Mouse (Mus musculus) midbrain, postnatal 0 days (tissue): Measurements from ENCODE around the gene Prpf6. TPM values are rescaled to one million over a fixed set of nuclear protein-coding genes. Genes with fewer than 3 reads are reported as not detected.
A peak's percentile ranks its signal among the peaks of the same experiment; 100 is the strongest.

ENCODE experiments used
- ATAC-seq: fragments of 200-750 bp; cut with Nextera tagmentation; 2 replicates; pipeline ENCODE4 v1.8.0; 2017; ENCODE audit warnings: moderate number of reproducible peaks, mild to moderate bottlenecking, moderate TSS enrichment, moderate library complexity; ENCODE audit not compliant: low FRiP score
- DNase-seq: peaks from one replicate; pipeline ENCODE4 v3.0.0-alpha.2; 2015; ENCODE audit warnings: low spot score
- H3K27ac ChIP-seq: fragments of 300-500 bp; sonication (generic); 2 replicates; pipeline ENCODE4 v1.5.1; 2014; ENCODE audit warnings: low read depth, mild to moderate bottlenecking, low read length, mixed read lengths
- H3K27me3 ChIP-seq: fragments of 300-500 bp; sonication (generic); 2 replicates; pipeline ENCODE4 v1.6.1; 2014; ENCODE audit warnings: low read length, control low read depth, mixed read lengths; ENCODE audit not compliant: insufficient read depth
- H3K36me3 ChIP-seq: fragments of 300-500 bp; sonication (generic); 2 replicates; pipeline ENCODE4 v1.6.1; 2014; ENCODE audit warnings: low read length, control low read depth, mixed read lengths; ENCODE audit not compliant: insufficient read depth
- H3K4me1 ChIP-seq: fragments of 300-500 bp; sonication (generic); 2 replicates; pipeline ENCODE4 v1.6.1; 2014; ENCODE audit warnings: mild to moderate bottlenecking, control low read depth, antibody characterized with exemption, low read length, mixed read lengths; ENCODE audit not compliant: insufficient read depth
- H3K4me2 ChIP-seq: fragments of 300-500 bp; sonication (generic); 2 replicates; pipeline ENCODE4 v1.6.1; 2014; ENCODE audit warnings: low read depth, mild to moderate bottlenecking, low read length, mixed read lengths; ENCODE audit not compliant: poor library complexity, severe bottlenecking
- H3K4me3 ChIP-seq: fragments of 300-500 bp; sonication (generic); 2 replicates; pipeline ENCODE4 v1.5.1; 2014; ENCODE audit warnings: low read depth, mild to moderate bottlenecking, low read length, moderate library complexity
- H3K9ac ChIP-seq: fragments of 300-500 bp; sonication (generic); replicated peaks from 2 replicates; pipeline ENCODE4 v1.6.1; 2014; ENCODE audit warnings: mild to moderate bottlenecking, low read length, moderate library complexity, mixed read lengths; ENCODE audit not compliant: poor library complexity, severe bottlenecking
- H3K9me3 ChIP-seq: fragments of 300-500 bp; sonication (generic); 2 replicates; pipeline ENCODE4 v1.6.1; 2016; ENCODE audit warnings: low read length, control low read depth
- CTCF ChIP-seq: IDR thresholded peaks from 2 replicates; pipeline ENCODE4 v1.5.1; 2016; ENCODE audit warnings: antibody characterized with exemption, mild to moderate bottlenecking
- WGBS: fragments of 180-500 bp; shearing (Covaris S2); extraction: QIAGEN DNeasy Blood & Tissue Kit; methylation state at CpG from one replicate; pipeline ENCODE4 v1.1.7; 2014; 5-methylcytosine and 5-hydroxymethylcytosine counted together
- polyA plus RNA-seq: library from polyadenylated mRNA; unstranded; fragments of >200 nt; fragmentation: Nextera tagmentation; extraction: Ambion mirVana; gene quantifications from 2 replicates; pipeline ENCODE4 v1.2.1, GENCODE M21; 2015
- total RNA-seq: library from RNA; depleted of rRNA; stranded (reverse); fragments of >200 nt; gene quantifications from 2 replicates; pipeline ENCODE4 v1.2.3, GENCODE M21; 2014

The Prpf6 gene
- total and polyA plus RNA-seq, 2 experiments from 2014 or later: 34.4 to 40.5 TPM

DNA sequence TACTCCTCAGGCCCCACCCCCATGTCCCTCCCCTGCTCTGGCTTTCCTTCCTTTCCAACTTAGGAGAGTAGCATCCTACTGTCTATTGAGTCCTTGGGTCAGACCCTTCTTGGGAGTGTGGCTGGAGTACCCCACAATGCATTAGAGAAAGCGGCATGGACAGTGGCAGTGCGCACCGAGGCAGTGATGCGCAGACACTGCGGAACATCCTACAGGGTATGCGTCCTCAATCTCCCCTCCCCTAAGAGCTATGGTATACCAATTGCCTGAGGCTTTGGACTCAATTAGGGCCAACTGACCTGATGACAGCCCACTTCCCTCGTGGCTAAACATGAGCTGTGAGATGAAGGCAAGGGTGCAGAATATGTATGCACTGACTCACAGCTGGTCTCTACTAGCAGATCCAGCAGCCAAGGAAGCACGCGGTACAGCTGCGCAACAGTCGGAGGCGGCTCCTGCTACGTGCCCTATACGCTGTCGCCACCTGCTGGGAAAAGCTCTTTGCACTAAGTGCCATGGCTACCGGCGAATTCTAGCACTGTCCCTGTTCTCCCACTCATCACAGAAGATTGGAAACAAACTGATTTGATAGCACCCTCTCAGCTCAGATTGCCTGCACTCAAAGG is 67.4 kb downstream of the Prpf6 start:
- no peak overlapping the region for H3K27ac ChIP-seq
- no peaks in the 10 kb centered on the region for H3K9me3 ChIP-seq
- WGBS: 36% methylated on average over 17 of the region's 17 CpGs
- no peak overlapping the region for H3K9ac ChIP-seq
- DNase-seq: no peak
- ATAC-seq: 0 out of 2 replicates have a peak, but pooled peaks have one; percentile 45
- no peak for TF ChIP-seq CTCF
- no peaks in the 10 kb centered on the region for H3K4me1 ChIP-seq
- H3K36me3 ChIP-seq: peaks cover 25% of the 10 kb centered on the region
- H3K4me2 ChIP-seq: no peak overlapping the region
- no peak overlapping the region for H3K4me3 ChIP-seq
- H3K27me3 ChIP-seq: no peaks in the 10 kb centered on the region

DNA sequence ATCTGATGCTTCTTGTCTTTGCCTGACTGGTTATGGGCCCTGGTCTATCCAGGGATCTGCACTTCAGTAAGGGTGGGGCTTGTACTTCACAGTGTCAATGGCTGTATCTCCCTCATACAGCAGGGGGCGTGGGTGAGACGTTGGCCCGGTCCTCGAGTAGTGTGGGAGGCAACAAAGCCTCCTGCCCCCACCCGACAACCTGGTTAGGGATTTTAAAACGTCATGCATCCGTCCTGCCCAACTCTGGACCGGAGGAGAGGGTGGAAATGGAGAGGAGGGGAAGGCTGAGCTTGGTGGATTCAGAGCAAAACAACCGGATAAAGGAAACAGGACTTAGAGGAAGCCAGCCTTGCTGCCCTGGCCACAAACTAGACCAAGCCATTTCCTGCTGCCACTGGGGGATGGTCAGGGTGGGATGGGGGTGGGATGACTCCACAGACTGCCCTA is 68.0 kb downstream of the Prpf6 start:
- peak; percentile 82 for TF ChIP-seq CTCF
- Histone ChIP-seq H3K9me3 (no peaks in the 10 kb centered on the region), H3K36me3 (peaks cover 23% of the 10 kb centered on the region), H3K4me1 (no peaks in the 10 kb centered on the region), H3K4me3 (no peak overlapping the region), H3K27me3 (no peaks in the 10 kb centered on the region), H3K9ac (no peak overlapping the region), H3K4me2 (no peak overlapping the region), H3K27ac (no peak overlapping the region)
- DNase-seq (peak; percentile 71), ATAC-seq (peak; percentile 83)
- WGBS: 11% methylated on average over 9 of the region's 9 CpGs

DNA sequence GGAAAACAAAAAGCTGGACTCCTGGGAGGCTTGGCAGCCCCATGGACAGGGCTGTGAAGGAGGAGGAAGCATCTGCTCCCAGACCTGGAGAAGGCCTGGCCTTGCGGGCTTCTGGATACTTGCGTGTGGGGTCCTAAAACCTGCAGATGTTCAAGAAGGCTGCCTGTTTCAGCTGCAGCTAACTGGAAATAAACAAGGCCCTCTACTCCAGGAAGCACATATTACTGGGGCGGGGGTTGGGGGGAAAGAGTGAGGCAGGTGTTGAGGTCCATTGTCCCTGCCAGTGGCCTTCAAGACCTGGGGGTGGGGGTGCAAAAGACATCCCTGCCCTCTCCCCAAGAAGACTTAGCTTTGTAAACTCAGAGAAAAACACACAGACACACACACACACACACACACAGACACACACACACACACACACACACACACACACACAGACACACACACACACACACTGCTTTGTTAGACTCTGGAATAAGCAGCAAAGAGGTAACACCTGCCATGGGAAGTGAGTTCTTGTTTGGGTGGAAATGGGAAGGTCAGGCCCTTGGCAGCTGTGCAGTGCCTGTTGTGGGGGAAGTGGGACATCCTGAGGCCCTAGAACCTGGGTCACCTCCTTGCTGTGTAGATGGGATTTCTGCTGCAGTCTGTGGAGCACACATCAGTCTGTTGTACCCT is 71.1 kb downstream of the Prpf6 start:
- no peak overlapping the region for H3K4me3 ChIP-seq
- ATAC-seq (no peak), DNase-seq (no peak)
- no peak overlapping the region for H3K4me2 ChIP-seq
- H3K9ac ChIP-seq: no peak overlapping the region
- no peaks in the 10 kb centered on the region for H3K27me3 ChIP-seq
- no peak for TF ChIP-seq CTCF
- WGBS: 96% methylated on average over 3 of the region's 3 CpGs
- H3K9me3 ChIP-seq: no peaks in the 10 kb centered on the region
- no peak overlapping the region for H3K27ac ChIP-seq
- H3K4me1 ChIP-seq: no peaks in the 10 kb centered on the region
- H3K36me3 ChIP-seq: no peaks in the 10 kb centered on the region

DNA sequence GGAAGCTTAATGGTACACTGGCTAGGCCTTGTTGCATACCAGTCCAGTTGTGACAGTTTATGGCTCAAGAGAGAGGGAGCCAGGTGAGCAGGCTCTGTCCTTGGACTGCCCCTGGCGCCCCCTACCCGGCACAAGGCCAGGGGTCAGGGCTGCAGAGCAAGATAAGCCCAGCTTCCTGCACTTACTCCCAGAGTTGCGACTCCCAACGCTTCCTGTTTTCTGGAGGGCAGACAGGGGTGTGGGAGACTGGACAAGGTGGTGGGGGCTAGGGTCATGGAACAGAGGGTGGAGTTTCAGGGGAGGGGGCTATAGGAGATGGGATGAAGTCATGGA is 71.6 kb downstream of the Prpf6 start:
- 40% methylated on average over 4 of the region's 4 CpGs for WGBS
- no peak for ATAC-seq
- DNase-seq: no peak

DNA sequence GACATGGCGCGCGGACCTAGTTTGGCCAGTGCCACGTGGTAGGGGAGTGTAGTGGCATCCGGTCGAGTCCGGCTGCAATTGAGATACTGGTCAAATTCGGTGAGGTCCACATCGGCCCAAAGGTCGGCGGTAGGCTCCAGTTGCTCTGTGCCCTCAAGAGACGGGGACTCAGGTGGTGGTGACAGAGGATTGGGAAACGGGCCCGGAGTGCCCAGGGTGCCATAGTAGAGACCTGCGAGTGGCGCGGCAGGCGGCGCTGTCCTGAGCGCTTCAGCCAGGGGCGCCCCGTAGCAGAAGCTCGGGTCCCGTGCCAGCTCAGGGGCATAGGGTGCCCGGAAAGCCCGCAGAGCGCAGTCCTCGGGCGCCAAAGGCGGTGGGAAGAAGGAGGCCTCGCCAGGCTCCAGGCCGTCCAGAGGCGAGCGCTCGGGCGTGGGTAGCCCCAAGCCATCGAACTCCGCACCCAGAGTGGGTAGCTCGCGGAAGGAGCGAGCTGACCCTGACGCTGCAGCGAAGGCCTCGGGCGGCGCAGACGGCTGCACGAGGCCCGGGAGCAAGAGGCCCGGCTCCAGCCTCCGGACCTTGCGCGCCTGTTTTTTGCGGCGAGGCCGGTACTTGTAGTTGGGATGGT is 78.7 kb downstream of the Prpf6 start:
- Histone ChIP-seq H3K4me2 (peak overlapping the region; percentile 54), H3K9ac (0 out of 2 replicates have a peak overlapping the region, but pooled peaks have one; percentile 24), H3K9me3 (no peaks in the 10 kb centered on the region), H3K4me3 (peak overlapping the region; percentile 41), H3K36me3 (no peaks in the 10 kb centered on the region), H3K4me1 (peaks cover 8% of the 10 kb centered on the region), H3K27ac (no peak overlapping the region), H3K27me3 (peaks cover 46% of the 10 kb centered on the region)
- DNase-seq (no peak), ATAC-seq (peak; percentile 11; the same call in 1 of the 2 replicates)
- 6% methylated on average over 43 of the region's 56 CpGs for WGBS
- TF ChIP-seq CTCF: peak; percentile 16; the same call in 1 of the 2 replicates

More for the DNA sequence above, 71.6 kb downstream of the Prpf6 start:
- H3K9ac ChIP-seq: no peak overlapping the region
- TF ChIP-seq CTCF: no peak
- H3K4me2 ChIP-seq: no peak overlapping the region
- H3K4me1 ChIP-seq: no peaks in the 10 kb centered on the region
- no peak overlapping the region for H3K27ac ChIP-seq
- H3K27me3 ChIP-seq: no peaks in the 10 kb centered on the region
- H3K36me3 ChIP-seq: no peaks in the 10 kb centered on the region
- H3K4me3 ChIP-seq: no peak overlapping the region
- H3K9me3 ChIP-seq: no peaks in the 10 kb centered on the region

DNA sequence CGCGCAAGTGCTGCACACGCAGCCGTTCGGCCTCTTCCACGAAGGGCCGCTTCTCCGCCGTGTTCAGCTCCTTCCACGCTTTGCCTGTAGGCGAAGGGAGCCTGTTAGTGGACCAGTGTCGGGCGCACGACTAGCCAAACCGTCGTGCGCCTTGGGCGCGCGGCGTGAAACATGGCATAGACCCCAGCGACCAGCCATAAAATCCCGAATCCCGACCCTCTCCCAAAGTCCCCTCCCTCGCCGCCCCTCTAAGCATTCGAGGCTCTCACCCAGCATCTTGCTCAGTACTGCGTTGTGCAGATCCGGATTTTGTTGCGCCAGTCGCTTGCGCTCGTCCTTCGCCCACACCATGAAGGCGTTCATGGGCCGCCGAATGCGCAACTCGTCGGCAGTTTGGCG is 79.2 kb downstream of the Prpf6 start:
- peak overlapping the region; percentile 41 for H3K4me3 ChIP-seq
- H3K9me3 ChIP-seq: no peaks in the 10 kb centered on the region
- no peak for DNase-seq
- H3K4me2 ChIP-seq: peak overlapping the region; percentile 54
- no peak overlapping the region for H3K27ac ChIP-seq
- H3K9ac ChIP-seq: peak overlapping the region; percentile 29; the same call in 1 of the 2 replicates
- H3K36me3 ChIP-seq: no peaks in the 10 kb centered on the region
- WGBS: under 1% methylated on average over 41 of the region's 41 CpGs
- peaks cover 46% of the 10 kb centered on the region for H3K27me3 ChIP-seq
- no peak for TF ChIP-seq CTCF
- peaks cover 12% of the 10 kb centered on the region for H3K4me1 ChIP-seq
- peak; percentile 17; the same call in 1 of the 2 replicates for ATAC-seq
